11 mouse cellular contexts compared by ENCODE assay signal in the genomic region with DNA sequence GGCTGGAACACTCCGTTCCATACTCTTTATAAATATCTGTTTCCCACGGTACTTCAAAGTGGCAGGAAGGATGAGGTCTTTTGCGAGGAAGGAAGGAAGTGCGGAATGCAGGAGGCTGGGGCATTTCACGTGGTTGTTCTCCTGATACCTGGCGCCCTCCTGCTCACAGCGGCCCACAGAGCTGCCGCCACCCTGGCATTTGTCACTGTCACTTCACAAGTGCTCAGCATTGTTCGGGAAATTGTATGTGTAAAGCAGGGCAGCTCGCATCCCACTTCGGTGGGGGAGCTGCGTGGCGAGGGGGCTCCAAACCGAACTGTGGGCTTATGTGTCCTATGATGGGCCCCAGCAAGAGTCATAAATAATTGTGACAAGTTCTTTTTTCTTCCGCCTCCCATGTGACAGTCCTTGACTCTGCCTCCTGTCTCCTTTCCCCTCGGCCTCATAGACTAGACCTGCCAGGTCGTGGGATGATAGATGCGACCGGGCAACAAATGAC.
DNase-seq lines count a peak whose midpoint lies in the region; ATAC-seq lines count a peak whose summit lies in the region.
"Had no signal": no experiment of that assay in that cellular context is flagged by ENCODE, and none has a peak within 500 bp of the region (broad histone marks: within the 10 kb centered on the region; RNA-seq: fewer than 3 reads in every experiment).

No protein-coding gene starts in this region.

- H3K9ac ChIP-seq in heart, embryonic 15.5 days: no peak overlapping the region
- H3K9ac ChIP-seq in kidney, embryonic 16.5 days (replicated peaks; ENCODE audit: low read length): no peak overlapping the region; the same call in 1 of the 2 replicates
- H3K9ac ChIP-seq in neural tube, embryonic 11.5 days (ENCODE audit: low read length): no peak overlapping the region
- H3K9ac ChIP-seq in forebrain, embryonic 11.5 days (ENCODE audit: low read length): no peak overlapping the region
- H3K9ac ChIP-seq: embryonic facial prominence, embryonic 12.5 days; liver, embryonic 13.5 days had no signal

- no peak overlapping the region for H3K27ac ChIP-seq in heart, embryonic 15.5 days
- no peak overlapping the region for H3K27ac ChIP-seq in kidney, embryonic 16.5 days (ENCODE audit: low read length)
- H3K27ac ChIP-seq in neural tube, embryonic 11.5 days (ENCODE audit: low read depth, low read length): no peak overlapping the region
- H3K27ac ChIP-seq in forebrain, embryonic 11.5 days (ENCODE audit: low read depth, low read length): no peak overlapping the region
- H3K27ac ChIP-seq: embryonic facial prominence, embryonic 12.5 days; liver, embryonic 13.5 days had no signal

- no peaks in the 10 kb centered on the region for H3K36me3 ChIP-seq in heart, embryonic 15.5 days
- no peaks in the 10 kb centered on the region for H3K36me3 ChIP-seq in kidney, embryonic 16.5 days (ENCODE audit: insufficient read depth, low read length)
- no peaks in the 10 kb centered on the region for H3K36me3 ChIP-seq in neural tube, embryonic 11.5 days (ENCODE audit: control insufficient read depth, insufficient read depth, low read length)
- no peaks in the 10 kb centered on the region for H3K36me3 ChIP-seq in forebrain, embryonic 11.5 days (ENCODE audit: control insufficient read depth, insufficient read depth, low read length)
- H3K36me3 ChIP-seq: embryonic facial prominence, embryonic 12.5 days; liver, embryonic 13.5 days had no signal

- intact Hi-C loops in heart, postnatal 25 days (cut with DNase I): no loop called here
- intact Hi-C loops in gastrocnemius, postnatal 36 days (cut with DNase I): no loop called here

- H3K9me3 ChIP-seq in heart, embryonic 15.5 days (replicated peaks): no peaks in the 10 kb centered on the region
- 0 out of 2 replicates have a peak, but pooled peaks cover 3% of the 10 kb centered on the region for H3K9me3 ChIP-seq in kidney, embryonic 16.5 days (ENCODE audit: low read length)
- H3K9me3 ChIP-seq in neural tube, embryonic 11.5 days (ENCODE audit: control insufficient read depth, low read length): no peaks in the 10 kb centered on the region
- no peaks in the 10 kb centered on the region for H3K9me3 ChIP-seq in forebrain, embryonic 11.5 days (ENCODE audit: control insufficient read depth, low read length)
- H3K9me3 ChIP-seq: embryonic facial prominence, embryonic 12.5 days; liver, embryonic 13.5 days had no signal

- H3K4me3 ChIP-seq in heart, embryonic 15.5 days: peak overlapping the region; percentile 22; the same call in 1 of the 2 replicates
- no peak overlapping the region for H3K4me3 ChIP-seq in kidney, embryonic 16.5 days (ENCODE audit: low read length)
- no peak overlapping the region for H3K4me3 ChIP-seq in neural tube, embryonic 11.5 days (ENCODE audit: low read depth, low read length)
- H3K4me3 ChIP-seq in forebrain, embryonic 11.5 days (ENCODE audit: low read depth, low read length): no peak overlapping the region
- H3K4me3 ChIP-seq: embryonic facial prominence, embryonic 12.5 days; liver, embryonic 13.5 days had no signal

- peaks cover 9% of the 10 kb centered on the region; the same call in 1 of the 2 replicates for H3K4me1 ChIP-seq in heart, embryonic 15.5 days (replicated peaks)
- 0 out of 2 replicates have a peak, but pooled peaks cover 4% of the 10 kb centered on the region for H3K4me1 ChIP-seq in kidney, embryonic 16.5 days (ENCODE audit: insufficient read depth, low read length)
- peaks cover 9% of the 10 kb centered on the region for H3K4me1 ChIP-seq in neural tube, embryonic 11.5 days (ENCODE audit: control insufficient read depth, insufficient read depth, low read length)
- H3K4me1 ChIP-seq in forebrain, embryonic 11.5 days (replicated peaks; ENCODE audit: control insufficient read depth, insufficient read depth, low read length): no peaks in the 10 kb centered on the region
- H3K4me1 ChIP-seq: embryonic facial prominence, embryonic 12.5 days; liver, embryonic 13.5 days had no signal

- H3K4me2 ChIP-seq in heart, embryonic 15.5 days: peak overlapping the region; percentile 53
- H3K4me2 ChIP-seq in kidney, embryonic 16.5 days (replicated peaks; ENCODE audit: low read depth, low read length): peak overlapping the region; percentile 28
- 0 out of 2 replicates have a peak overlapping the region, but pooled peaks have one; percentile 12 for H3K4me2 ChIP-seq in neural tube, embryonic 11.5 days (ENCODE audit: low read depth)
- H3K4me2 ChIP-seq in forebrain, embryonic 11.5 days (ENCODE audit: low read depth, low read length, severe bottlenecking): no peak overlapping the region
- H3K4me2 ChIP-seq: embryonic facial prominence, embryonic 12.5 days; liver, embryonic 13.5 days had no signal

- no peaks in the 10 kb centered on the region for H3K27me3 ChIP-seq in heart, embryonic 15.5 days
- no peaks in the 10 kb centered on the region for H3K27me3 ChIP-seq in kidney, embryonic 16.5 days (ENCODE audit: insufficient read depth, low read length)
- no peaks in the 10 kb centered on the region for H3K27me3 ChIP-seq in neural tube, embryonic 11.5 days (ENCODE audit: control insufficient read depth, insufficient read depth, low read length)
- no peaks in the 10 kb centered on the region for H3K27me3 ChIP-seq in forebrain, embryonic 11.5 days (ENCODE audit: control insufficient read depth, insufficient read depth, low read length)
- H3K27me3 ChIP-seq: embryonic facial prominence, embryonic 12.5 days; liver, embryonic 13.5 days had no signal

- ATAC-seq in heart, embryonic 15.5 days (replicated peaks; ENCODE audit: insufficient number of reproducible peaks, insufficient read depth, low FRiP score, low read depth): peak; percentile 60
- ATAC-seq in kidney, embryonic 16.5 days (ENCODE audit: low FRiP score, low TSS enrichment): peak; percentile 46
- ATAC-seq in neural tube, embryonic 11.5 days (ENCODE audit: insufficient read depth, low FRiP score, low TSS enrichment): peak; percentile 55
- no peak for ATAC-seq in forebrain, embryonic 11.5 days (replicated peaks; ENCODE audit: low FRiP score)

- WGBS in heart, embryonic 15.5 days: 14% methylated on average over 19 of the region's 19 CpGs
- 15% methylated on average over 19 of the region's 19 CpGs for WGBS in kidney, embryonic 16.5 days
- 45% methylated on average over 19 of the region's 19 CpGs for WGBS in neural tube, embryonic 11.5 days
- 86% methylated on average over 19 of the region's 19 CpGs for WGBS in forebrain, embryonic 11.5 days

- peak; percentile 91 for DNase-seq in heart, adult 11 months
- DNase-seq in heart, postnatal 25 days (ENCODE audit: low spot score): no peak
- DNase-seq in neural tube, embryonic 11.5 days (ENCODE audit: low spot score): peak; percentile 57
- no peak for DNase-seq in forebrain, embryonic 11.5 days (ENCODE audit: low spot score)
- no peak for DNase-seq in cerebellum, adult 9-11 months
- DNase-seq in gastrocnemius, postnatal 36 days: no peak
- DNase-seq: liver, embryonic 13.5 days; thymus, postnatal 36 days had no signal

Comparison
In these comparisons a context has a peak if more than half of its experiments do, and no peak if none do; other contexts are left out.
1. DNase-seq: peak in heart, adult 11 months (single experiment) and neural tube, embryonic 11.5 days (single experiment); none in heart, postnatal 25 days (single experiment), forebrain, embryonic 11.5 days (single experiment), cerebellum, adult 9-11 months (single experiment) and gastrocnemius, postnatal 36 days (0 of 2).